Mouse (Mus musculus): Measurements from ENCODE around the gene Skap1.
"Not testable (repeated sequence)": the region's sequence is repeated elsewhere in the genome, so short reads cannot be mapped to it uniquely, and the experiment has no call there.

Skap1 gene

GRCm38 (mm10) chr11:96755298-96755697, 290.9 kb downstream of the Skap1 start:
- no peak for DNase-seq (ENCODE audit: low spot score)

DNA sequence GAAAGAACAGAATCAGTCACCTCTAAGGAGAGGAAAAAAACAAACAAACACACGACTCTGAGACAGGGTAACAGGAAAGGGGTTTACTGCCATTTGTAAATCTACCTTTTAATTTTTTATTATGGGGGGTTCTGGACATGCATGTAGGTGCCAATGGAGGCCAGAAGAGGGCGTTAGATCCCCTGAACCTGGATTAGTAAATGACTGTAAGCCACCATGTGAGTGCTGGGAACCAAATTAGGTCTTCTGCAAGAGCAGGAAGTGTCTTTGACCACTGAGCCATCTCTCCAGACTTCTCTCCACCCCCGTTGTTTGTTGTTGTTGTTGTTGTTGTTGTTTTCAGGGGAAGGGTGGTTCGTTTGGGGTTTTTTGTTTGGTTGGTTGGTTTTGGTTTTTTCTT, 293.0 kb downstream of the Skap1 start:
- no peak for DNase-seq (ENCODE audit: low spot score)

GRCm38 (mm10) chr11:96758402-96758801, 294.0 kb downstream of the Skap1 start:
- no peak for DNase-seq (ENCODE audit: low spot score)

DNA sequence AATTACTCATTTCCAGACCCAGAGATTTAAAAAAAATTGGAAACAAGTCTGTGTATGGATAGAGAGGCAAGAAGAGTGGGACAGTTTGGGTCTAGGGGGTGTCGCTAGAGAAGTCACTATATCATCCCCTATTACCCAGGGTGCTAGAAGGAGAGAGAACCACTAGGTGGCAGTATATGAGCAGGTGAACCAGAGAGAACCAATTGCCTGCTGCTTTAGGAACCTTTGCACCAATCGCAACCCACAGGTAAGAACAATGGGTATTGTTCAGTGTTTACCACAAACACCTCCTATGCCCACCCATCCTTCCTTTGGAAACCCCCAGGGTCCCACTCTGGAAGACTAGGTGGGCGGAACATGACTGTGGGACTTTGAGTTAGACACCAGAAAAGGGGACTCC, 295.6 kb downstream of the Skap1 start:
- no peak for DNase-seq (ENCODE audit: low spot score)

DNA sequence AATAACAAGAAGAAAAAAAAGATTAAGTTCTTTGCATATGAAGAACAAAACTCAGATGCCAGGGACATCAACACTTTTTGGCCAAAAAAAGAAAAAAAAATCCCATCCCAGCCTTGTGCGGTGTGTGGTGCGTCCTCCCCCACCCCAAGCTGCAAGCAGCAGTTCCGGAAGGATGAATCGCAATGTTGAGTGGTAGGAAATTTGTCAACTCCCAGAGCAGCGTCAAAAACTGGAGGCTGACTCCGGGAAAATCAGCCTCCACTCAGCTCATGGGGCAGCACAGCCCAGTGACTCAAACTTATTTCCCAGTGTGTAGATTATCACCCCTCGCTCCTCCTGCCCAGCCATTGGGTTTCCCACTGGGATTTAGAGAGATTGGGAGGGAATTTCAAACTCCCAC, 297.6 kb downstream of the Skap1 start:
- DNase-seq (ENCODE audit: low spot score) = no peak

GRCm38 (mm10) chr11:96762742-96763470, 298.5 kb downstream of the Skap1 start:
- DNase-seq (ENCODE audit: low spot score) = no peak

GRCm38 (mm10) chr11:96764511-96765350, 300.3 kb downstream of the Skap1 start:
- no peak for DNase-seq (ENCODE audit: low spot score)

DNA sequence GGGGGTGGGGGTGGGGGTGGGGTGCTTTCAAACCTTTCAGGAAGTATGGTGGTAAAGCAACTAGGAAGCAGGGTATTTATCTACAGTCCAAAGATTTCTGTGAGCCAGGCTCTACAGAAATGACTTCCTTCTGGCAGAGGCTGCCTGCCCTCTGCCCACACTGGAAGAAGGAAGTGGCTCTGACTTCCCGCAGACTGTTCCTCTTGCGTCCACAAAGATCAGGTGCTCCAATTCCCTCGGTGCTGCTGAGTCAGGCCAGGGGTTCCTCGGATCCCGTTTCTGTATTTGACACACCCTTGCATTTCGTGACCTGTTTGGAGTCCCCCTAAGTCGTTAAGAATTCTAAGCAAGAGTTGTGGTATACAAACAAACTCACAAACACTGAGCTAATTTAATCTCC, 301.3 kb downstream of the Skap1 start:
- DNase-seq (ENCODE audit: low spot score) = no peak

DNA sequence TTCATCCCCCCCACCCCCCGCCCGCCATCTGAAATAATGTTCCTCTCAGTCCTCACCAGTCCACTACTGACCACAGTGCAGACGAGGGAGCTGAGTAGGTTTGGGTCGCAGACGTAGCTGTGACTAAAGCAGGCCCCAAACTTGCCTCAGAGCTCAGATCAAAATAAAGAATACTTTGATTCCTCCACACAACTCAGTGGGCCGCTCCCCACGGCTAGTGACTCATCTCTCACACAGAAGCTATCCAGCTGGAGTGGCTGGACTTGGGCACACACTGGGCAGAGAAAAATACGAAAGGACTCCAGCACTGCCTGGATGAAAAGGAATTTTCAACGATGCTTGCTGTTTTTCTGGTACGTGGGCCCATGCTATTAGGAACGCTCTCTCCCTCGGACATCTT, 302.2 kb downstream of the Skap1 start:
- DNase-seq (ENCODE audit: low spot score) = no peak

GRCm38 (mm10) chr11:96767096-96767495, 302.7 kb downstream of the Skap1 start:
- DNase-seq (ENCODE audit: low spot score) = no peak

DNA sequence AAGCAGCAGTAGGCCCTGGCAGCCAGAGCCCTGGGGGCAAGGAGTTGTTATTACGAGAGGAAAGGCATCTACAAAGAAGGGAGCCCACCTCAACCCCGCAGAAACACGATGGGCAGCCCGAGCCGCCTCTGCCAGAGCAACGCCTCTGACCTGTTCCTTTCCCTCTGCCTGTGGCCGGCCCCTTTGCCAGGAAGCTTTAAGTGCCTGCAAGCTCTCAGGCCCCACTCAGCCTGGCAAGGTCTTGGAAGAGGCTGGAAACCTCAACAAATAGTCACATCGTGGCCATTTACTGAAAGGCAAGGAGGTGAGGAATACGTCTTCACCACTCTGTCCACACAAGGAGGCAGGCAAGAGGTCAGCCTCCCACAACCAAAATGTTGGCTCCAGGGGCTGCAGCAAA, 303.8 kb downstream of the Skap1 start:
- DNase-seq (ENCODE audit: low spot score) = no peak

DNA sequence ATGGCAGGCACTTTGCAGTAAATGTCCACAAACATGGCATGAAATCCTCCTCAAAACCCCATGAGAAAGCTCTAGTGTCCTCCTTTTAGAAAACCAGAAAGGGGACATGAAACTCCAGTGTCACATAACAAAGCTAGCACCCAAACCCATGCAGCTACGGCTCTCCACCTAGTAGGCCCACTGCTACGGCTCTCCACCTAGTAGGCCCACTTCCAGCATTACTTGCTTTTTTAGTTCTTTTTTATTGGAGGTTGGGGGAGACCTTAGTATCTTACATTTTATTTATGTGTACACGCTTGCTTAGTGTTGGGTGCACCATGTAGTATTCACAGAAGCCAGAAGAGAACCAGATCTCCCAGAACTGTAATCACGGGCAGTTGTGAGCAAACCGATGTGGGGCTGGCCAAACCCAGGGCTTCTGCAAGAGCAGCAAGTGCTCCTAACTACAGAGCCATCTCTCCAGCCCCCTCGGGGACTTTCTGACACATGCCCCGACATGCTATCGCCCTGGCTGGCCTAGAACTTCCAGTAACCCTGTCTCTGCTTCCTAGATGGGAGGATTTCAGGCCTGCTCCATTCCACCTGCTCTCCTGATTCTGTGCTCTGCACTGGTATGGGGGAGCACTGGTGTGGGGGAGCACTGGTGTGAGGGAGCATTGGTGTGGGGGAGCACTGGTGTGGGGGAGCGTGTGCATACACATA, 307.0 kb downstream of the Skap1 start:
- DNase-seq (ENCODE audit: low spot score) = no peak

GRCm38 (mm10) chr11:96772413-96772812, 308.0 kb downstream of the Skap1 start:
- no peak for DNase-seq (ENCODE audit: low spot score)

- no peak for DNase-seq (ENCODE audit: low spot score)
These were observed 310.1 kb downstream of the Skap1 start for GRCm38 (mm10) chr11:96774536-96774935.

GRCm38 (mm10) chr11:96775063-96775462, 310.7 kb downstream of the Skap1 start:
- no peak for DNase-seq (ENCODE audit: low spot score)

DNA sequence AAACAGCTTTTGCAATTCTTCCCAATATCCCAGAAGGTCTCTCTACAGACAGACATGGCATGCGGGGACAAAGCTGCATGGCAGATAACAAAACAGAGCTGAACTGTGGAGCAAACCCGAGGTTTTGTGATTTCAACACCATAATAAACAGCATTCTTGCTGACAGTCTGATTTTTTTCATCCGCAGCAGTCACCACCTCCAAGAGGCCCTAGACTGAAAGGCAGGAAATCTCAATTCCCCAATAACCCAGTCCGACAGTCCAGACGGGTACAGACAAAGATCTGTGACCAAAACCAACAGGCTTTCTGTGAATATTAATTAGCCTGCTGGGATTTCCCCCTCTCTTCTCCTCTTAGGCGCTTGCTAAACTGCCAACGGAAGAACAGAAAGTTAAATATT, 311.3 kb downstream of the Skap1 start:
- DNase-seq (ENCODE audit: low spot score) = no peak

DNA sequence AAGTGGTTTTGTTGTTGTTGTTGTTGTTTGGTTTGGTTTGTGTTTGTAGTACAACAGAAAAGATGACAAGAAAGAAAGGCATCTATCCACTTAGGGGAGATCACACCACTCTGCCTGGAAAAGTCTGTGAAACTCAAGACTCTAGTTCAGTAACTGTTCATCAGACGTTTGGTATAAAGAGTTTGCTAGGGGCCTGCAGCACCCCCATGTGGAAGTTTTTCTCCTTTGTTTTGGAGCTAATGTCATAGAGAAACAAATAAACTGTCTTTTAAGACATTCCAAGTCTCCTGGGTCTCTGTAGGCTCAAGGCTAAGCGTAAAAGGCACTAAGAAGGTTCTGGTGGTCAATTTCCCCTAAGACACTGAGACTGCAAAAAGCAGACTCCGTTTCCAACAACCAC, 311.7 kb downstream of the Skap1 start:
- DNase-seq (ENCODE audit: low spot score) = no peak

- peak; percentile 99 for DNase-seq (ENCODE audit: low spot score)
These were observed 312.9 kb downstream of the Skap1 start, which contains the start of gene Snx11 for GRCm38 (mm10) chr11:96776968-96777962. TSS of gene Snx11 (minus strand) at chr11:96777559.

- DNase-seq (ENCODE audit: low spot score) = not testable (repeated sequence)
These were observed 313.8 kb downstream of the Skap1 start for GRCm38 (mm10) chr11:96778061-96778627.

DNA sequence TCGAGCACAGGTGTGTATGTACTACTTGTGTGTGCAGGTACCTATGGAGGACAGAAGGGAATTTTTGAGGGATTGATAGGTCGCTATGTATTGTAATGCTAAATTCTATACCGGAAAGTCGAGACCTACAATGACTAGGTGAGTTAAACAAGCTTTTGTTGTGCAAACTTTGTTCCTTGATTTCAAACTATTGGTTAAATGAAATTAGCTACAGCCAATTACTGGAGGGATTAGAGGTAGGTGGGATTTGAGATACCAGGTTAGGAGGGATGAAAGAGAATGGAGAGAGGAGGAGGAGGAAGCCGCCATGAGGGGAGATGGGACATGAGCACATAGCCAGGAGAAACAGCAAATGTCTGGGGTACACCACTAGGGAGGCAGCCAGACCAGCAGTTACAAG, 315.9 kb downstream of the Skap1 start:
- DNase-seq (ENCODE audit: low spot score) = no peak

- no peak for DNase-seq (ENCODE audit: low spot score)
These were observed 317.0 kb downstream of the Skap1 start for GRCm38 (mm10) chr11:96781425-96781824.

All from testis, postnatal 10 days (tissue).